Comparison of ENCODE assay signal across 13 mouse cellular contexts in genomic region chr14:46144707-46145106, GRCm38 (mm10).
DNase-seq lines count a peak whose midpoint lies in the region; ATAC-seq and TF ChIP-seq lines count a peak whose summit lies in the region.
"Had no signal": no experiment of that assay in that cellular context is flagged by ENCODE, and none has a peak within 500 bp of the region (broad histone marks: within the 10 kb centered on the region; RNA-seq: fewer than 3 reads in every experiment).

No protein-coding gene starts in this region.

- H3K36me3 ChIP-seq in hindbrain, postnatal 0 days (ENCODE audit: insufficient read depth, low read length), result no peaks in the 10 kb centered on the region
- H3K36me3 ChIP-seq: liver, embryonic 13.5 days; midbrain, embryonic 10.5 days had no signal

- no peak for ATAC-seq in megakaryocyte, adult 5-6 weeks (ENCODE audit: poor library complexity, severe bottlenecking)
- no peak for ATAC-seq in hindbrain, postnatal 0 days
- ATAC-seq: intestine, embryonic 16.5 days had no signal

- H3K4me2 ChIP-seq in hindbrain, postnatal 0 days (ENCODE audit: low read depth, low read length), result no peak overlapping the region
- H3K4me2 ChIP-seq: liver, embryonic 13.5 days had no signal

- no peak for TF ChIP-seq CTCF in gastrocnemius, adult 2 months (IDR thresholded peaks at IDR 0.05)
- no peak for TF ChIP-seq CTCF in brain, embryonic 14.5 days (IDR thresholded peaks at IDR 0.05; ENCODE audit: borderline replicate concordance, extremely low read depth, insufficient read depth, insufficient read length)
- no peak for TF ChIP-seq CTCF in hindbrain, postnatal 0 days (IDR thresholded peaks at IDR 0.05; ENCODE audit: low read depth)

- no peaks in the 10 kb centered on the region for H3K27me3 ChIP-seq in hindbrain, postnatal 0 days (ENCODE audit: insufficient read depth, low read length)
- H3K27me3 ChIP-seq: liver, embryonic 13.5 days had no signal

- peak; percentile 28 for DNase-seq in gastrocnemius, adult 2 months
- DNase-seq in gastrocnemius, postnatal 4 days (ENCODE audit: low spot score in 2 of 2), result no peak
- DNase-seq in 3134 (ENCODE audit: extremely low read depth, insufficient read length, low spot score), result peak; percentile 56
- DNase-seq in brain, embryonic 14.5 days (ENCODE audit: low read depth), result peak; percentile 12
- DNase-seq in heart, postnatal 10 days, result peak; percentile 19 to 34
- DNase-seq in hindbrain, postnatal 0 days (ENCODE audit: low spot score), result no peak
- DNase-seq in thymus, postnatal 14 days, result no peak
- DNase-seq: liver, embryonic 13.5 days; spleen, adult 18-20 months; thymus, adult 2 months had no signal

- no peaks in the 10 kb centered on the region for H3K4me1 ChIP-seq in hindbrain, postnatal 0 days (ENCODE audit: insufficient read depth, low read length)
- H3K4me1 ChIP-seq: liver, embryonic 13.5 days had no signal

- no peaks in the 10 kb centered on the region for H3K9me3 ChIP-seq in hindbrain, postnatal 0 days (ENCODE audit: low read length)
- H3K9me3 ChIP-seq: liver, embryonic 13.5 days; midbrain, embryonic 10.5 days had no signal

- peak overlapping the region; percentile 1; the same call in 1 of the 2 replicates for H3K4me3 ChIP-seq in gastrocnemius, adult 2 months
- no peak overlapping the region for H3K4me3 ChIP-seq in hindbrain, postnatal 0 days (ENCODE audit: low read length)
- H3K4me3 ChIP-seq: liver, embryonic 13.5 days; midbrain, embryonic 10.5 days had no signal

- peak overlapping the region; percentile 60 for H3K27ac ChIP-seq in gastrocnemius, adult 2 months
- H3K27ac ChIP-seq in hindbrain, postnatal 0 days, result no peak overlapping the region
- H3K27ac ChIP-seq: liver, embryonic 13.5 days; midbrain, embryonic 10.5 days had no signal

- intact Hi-C loops in gastrocnemius, adult 2 months (cut with DNase I), result no loop called here
- intact Hi-C loops in heart, postnatal 10 days (cut with DNase I), result no loop called here

- H3K9ac ChIP-seq in hindbrain, postnatal 0 days (replicated peaks; ENCODE audit: low read length), result no peak overlapping the region
- H3K9ac ChIP-seq: liver, embryonic 13.5 days had no signal

- WGBS in hindbrain, postnatal 0 days, result 25% methylated on average over 6 of the region's 6 CpGs

- no peak for TF ChIP-seq POLR2A in brain, embryonic 14.5 days (IDR thresholded peaks at IDR 0.05; ENCODE audit: borderline replicate concordance, extremely low read depth, insufficient read depth, insufficient read length, poor library complexity, severe bottlenecking)

Comparison
In these comparisons a context has a peak if more than half of its experiments do, and no peak if none do; other contexts are left out.
1. DNase-seq: peak in gastrocnemius, adult 2 months (single experiment), 3134 (single experiment), brain, embryonic 14.5 days (single experiment) and heart, postnatal 10 days (2 of 2); none in gastrocnemius, postnatal 4 days (0 of 2), hindbrain, postnatal 0 days (single experiment) and thymus, postnatal 14 days (single experiment).